Mouse (Mus musculus) hindbrain, embryonic 15.5 days (tissue): ENCODE data around the gene Dtx1. TPM values are rescaled to one million over a fixed set of nuclear protein-coding genes. Genes with fewer than 3 reads are reported as not detected.

Experiments used
- ATAC-seq: fragments of 200-750 bp; cut with Nextera tagmentation; 2 replicates; pipeline ENCODE4 v1.8.0; 2017; ENCODE audit warnings: low read depth, moderate number of reproducible peaks, moderate TSS enrichment; ENCODE audit not compliant: low FRiP score
- H3K27ac ChIP-seq: fragments of 300-500 bp; sonication (generic); replicated peaks from 2 replicates; pipeline ENCODE4 v1.5.1; 2015; ENCODE audit warnings: mild to moderate bottlenecking, inconsistent platforms
- H3K27me3 ChIP-seq: fragments of 300-500 bp; sonication (generic); 2 replicates; pipeline ENCODE4 v1.6.1; 2015; ENCODE audit warnings: control low read depth, inconsistent platforms
- H3K36me3 ChIP-seq: fragments of 300-500 bp; sonication (generic); 2 replicates; pipeline ENCODE4 v1.6.1; 2015; ENCODE audit warnings: control low read depth, inconsistent platforms
- H3K4me1 ChIP-seq: fragments of 300-500 bp; sonication (generic); replicated peaks from 2 replicates; pipeline ENCODE4 v1.6.1; 2015; ENCODE audit warnings: control low read depth, inconsistent platforms
- H3K4me2 ChIP-seq: fragments of 300-500 bp; sonication (generic); 2 replicates; pipeline ENCODE4 v1.6.1; 2015; ENCODE audit warnings: moderate library complexity, mild to moderate bottlenecking, inconsistent platforms
- H3K4me3 ChIP-seq: fragments of 300-500 bp; sonication (generic); 2 replicates; pipeline ENCODE4 v1.5.1; 2015; ENCODE audit warnings: mild to moderate bottlenecking, inconsistent platforms
- H3K9ac ChIP-seq: fragments of 300-500 bp; sonication (generic); 2 replicates; pipeline ENCODE4 v1.6.1; 2015; ENCODE audit warnings: inconsistent platforms
- H3K9me3 ChIP-seq: fragments of 300-500 bp; sonication (generic); 2 replicates; pipeline ENCODE4 v1.6.1; 2016; ENCODE audit warnings: control low read depth, inconsistent platforms
- WGBS: fragments of 180-500 bp; shearing (Covaris S2); methylation state at CpG from one replicate; pipeline ENCODE4 v1.1.7; 2015; 5-methylcytosine and 5-hydroxymethylcytosine counted together
- polyA plus RNA-seq: library from polyadenylated mRNA; unstranded; fragments of >200 nt; fragmentation: Nextera tagmentation; extraction: Ambion mirVana; gene quantifications from 2 replicates; pipeline ENCODE4 v1.2.1, GENCODE M21; 2015

Gene Dtx1
- polyA plus RNA-seq, 1 experiment from 2014 or later, result 69.9 TPM

GRCm38 (mm10) chr5:120688434-120688833 lies 23.3 kb downstream of the Dtx1 start:
- 58% methylated on average over 4 of the region's 4 CpGs for WGBS
- no peak for ATAC-seq
- peaks cover 38% of the 10 kb centered on the region for H3K36me3 ChIP-seq

GRCm38 (mm10) chr5:120687897-120688296 lies 23.8 kb downstream of the Dtx1 start:
- peaks cover 35% of the 10 kb centered on the region for H3K36me3 ChIP-seq
- no peaks in the 10 kb centered on the region for H3K9me3 ChIP-seq
- no peak overlapping the region for H3K4me3 ChIP-seq
- H3K4me2 ChIP-seq, result no peak overlapping the region
- peaks cover 8% of the 10 kb centered on the region; the same call in 1 of the 2 replicates for H3K27me3 ChIP-seq
- peaks cover 6% of the 10 kb centered on the region; the same call in 1 of the 2 replicates for H3K4me1 ChIP-seq
- no peak overlapping the region for H3K9ac ChIP-seq
- no peak overlapping the region for H3K27ac ChIP-seq
- WGBS, result 88% methylated on average over 5 of the region's 5 CpGs
- no peak for ATAC-seq

More at GRCm38 (mm10) chr5:120688434-120688833, 23.3 kb downstream of the Dtx1 start:
- Histone ChIP-seq H3K9ac (no peak overlapping the region), H3K4me3 (no peak overlapping the region), H3K27me3 (peaks cover 4% of the 10 kb centered on the region; the same call in 1 of the 2 replicates), H3K4me2 (no peak overlapping the region), H3K27ac (no peak overlapping the region), H3K4me1 (0 out of 2 replicates have a peak, but pooled peaks cover under 1% of the 10 kb centered on the region), H3K9me3 (no peaks in the 10 kb centered on the region)

- no peaks in the 10 kb centered on the region for H3K9me3 ChIP-seq
- no peak overlapping the region for H3K9ac ChIP-seq
- no peak for ATAC-seq
- WGBS, result 84% methylated on average over 3 of the region's 3 CpGs
- H3K4me2 ChIP-seq, result no peak overlapping the region
- no peak overlapping the region for H3K4me3 ChIP-seq
- H3K27ac ChIP-seq, result no peak overlapping the region
- peaks cover 9% of the 10 kb centered on the region; the same call in 1 of the 2 replicates for H3K4me1 ChIP-seq
- peaks cover 8% of the 10 kb centered on the region; the same call in 1 of the 2 replicates for H3K27me3 ChIP-seq
- peaks cover 34% of the 10 kb centered on the region for H3K36me3 ChIP-seq
These were observed 24.3 kb downstream of the Dtx1 start for GRCm38 (mm10) chr5:120687484-120687851.

GRCm38 (mm10) chr5:120686749-120687483 lies 24.8 kb downstream of the Dtx1 start:
- H3K9me3 ChIP-seq, result no peaks in the 10 kb centered on the region
- no peak overlapping the region for H3K9ac ChIP-seq
- H3K27ac ChIP-seq, result no peak overlapping the region
- no peak for ATAC-seq
- peaks cover 8% of the 10 kb centered on the region; the same call in 1 of the 2 replicates for H3K27me3 ChIP-seq
- H3K4me1 ChIP-seq, result peaks cover 11% of the 10 kb centered on the region; the same call in 1 of the 2 replicates
- H3K4me3 ChIP-seq, result no peak overlapping the region
- peaks cover 34% of the 10 kb centered on the region for H3K36me3 ChIP-seq
- no peak overlapping the region for H3K4me2 ChIP-seq
- WGBS, result 90% methylated on average over 6 of the region's 6 CpGs

GRCm38 (mm10) chr5:120685678-120686077 lies 26.0 kb downstream of the Dtx1 start:
- peaks cover 17% of the 10 kb centered on the region for H3K4me1 ChIP-seq
- peaks cover 8% of the 10 kb centered on the region; the same call in 1 of the 2 replicates for H3K27me3 ChIP-seq
- H3K36me3 ChIP-seq, result peaks cover 39% of the 10 kb centered on the region
- no peak overlapping the region for H3K27ac ChIP-seq
- no peaks in the 10 kb centered on the region for H3K9me3 ChIP-seq
- WGBS, result 75% methylated on average over 8 of the region's 8 CpGs
- no peak for ATAC-seq
- H3K9ac ChIP-seq, result no peak overlapping the region
- no peak overlapping the region for H3K4me3 ChIP-seq
- H3K4me2 ChIP-seq, result no peak overlapping the region

GRCm38 (mm10) chr5:120682982-120683771 lies 28.6 kb downstream of the Dtx1 start:
- H3K9ac ChIP-seq, result no peak overlapping the region
- 14% methylated on average over 24 of the region's 24 CpGs for WGBS
- H3K4me2 ChIP-seq, result no peak overlapping the region
- no peaks in the 10 kb centered on the region for H3K9me3 ChIP-seq
- peaks cover 33% of the 10 kb centered on the region for H3K4me1 ChIP-seq
- H3K4me3 ChIP-seq, result no peak overlapping the region
- no peak overlapping the region for H3K27ac ChIP-seq
- H3K27me3 ChIP-seq, result peaks cover 8% of the 10 kb centered on the region; the same call in 1 of the 2 replicates
- H3K36me3 ChIP-seq, result peaks cover 39% of the 10 kb centered on the region
- ATAC-seq, result no peak

- ATAC-seq, result no peak
- H3K36me3 ChIP-seq, result peaks cover 24% of the 10 kb centered on the region
- peak overlapping the region; percentile 64 for H3K27ac ChIP-seq
- H3K4me2 ChIP-seq, result no peak overlapping the region; the same call in 1 of the 2 replicates
- peaks cover 33% of the 10 kb centered on the region for H3K4me1 ChIP-seq
- H3K9me3 ChIP-seq, result no peaks in the 10 kb centered on the region
- peaks cover 8% of the 10 kb centered on the region; the same call in 1 of the 2 replicates for H3K27me3 ChIP-seq
- no peak overlapping the region for H3K4me3 ChIP-seq
- no peak overlapping the region for H3K9ac ChIP-seq
- 73% methylated on average over 17 of the region's 18 CpGs for WGBS
These were observed 30.8 kb downstream of the Dtx1 start for GRCm38 (mm10) chr5:120680918-120681317.

- WGBS, result 1% methylated on average over 24 of the region's 24 CpGs
- Histone ChIP-seq H3K36me3 (peaks cover 20% of the 10 kb centered on the region), H3K4me3 (peak overlapping the region; percentile 18), H3K9me3 (no peaks in the 10 kb centered on the region), H3K27me3 (peaks cover 8% of the 10 kb centered on the region; the same call in 1 of the 2 replicates), H3K4me1 (peaks cover 33% of the 10 kb centered on the region), H3K27ac (peak overlapping the region; percentile 89), H3K9ac (peak overlapping the region; percentile 32), H3K4me2 (peak overlapping the region; percentile 51)
- ATAC-seq, result peak; percentile 87
These were observed 31.8 kb downstream of the Dtx1 start for GRCm38 (mm10) chr5:120679676-120680555.

- Histone ChIP-seq H3K4me3 (no peak overlapping the region), H3K4me2 (no peak overlapping the region), H3K27me3 (no peaks in the 10 kb centered on the region), H3K9ac (no peak overlapping the region), H3K27ac (no peak overlapping the region), H3K36me3 (peaks cover 10% of the 10 kb centered on the region), H3K4me1 (peaks cover 31% of the 10 kb centered on the region), H3K9me3 (no peaks in the 10 kb centered on the region)
- no peak for ATAC-seq
- WGBS, result 27% methylated on average over 2 of the region's 2 CpGs
These were observed 34.2 kb downstream of the Dtx1 start for GRCm38 (mm10) chr5:120677516-120677915.

- no peaks in the 10 kb centered on the region for H3K27me3 ChIP-seq
- peaks cover 13% of the 10 kb centered on the region for H3K4me1 ChIP-seq
- no peaks in the 10 kb centered on the region for H3K9me3 ChIP-seq
- H3K36me3 ChIP-seq, result no peaks in the 10 kb centered on the region
- no peak overlapping the region for H3K27ac ChIP-seq
- H3K9ac ChIP-seq, result no peak overlapping the region
- 29% methylated on average over 21 of the region's 21 CpGs for WGBS
- peak; percentile 23; the same call in 1 of the 2 replicates for ATAC-seq
- H3K4me2 ChIP-seq, result no peak overlapping the region
- H3K4me3 ChIP-seq, result no peak overlapping the region
These were observed 37.2 kb downstream of the Dtx1 start for GRCm38 (mm10) chr5:120674229-120675145.
